Comparison of ENCODE assay signal across 8 mouse cellular contexts in genomic region chr4:136052060-136052459, GRCm38 (mm10). TPM values are rescaled to one million over a fixed set of nuclear protein-coding genes. Genes with fewer than 3 reads are reported as not detected.
DNase-seq lines count a peak whose midpoint lies in the region; ATAC-seq and TF ChIP-seq lines count a peak whose summit lies in the region.

No protein-coding gene starts in this region.

- WGBS in heart, postnatal 0 days = 0% methylated on average over 3 of the region's 3 CpGs
- WGBS in hindbrain, embryonic 12.5 days = 7% methylated on average over 3 of the region's 3 CpGs
- 5% methylated on average over 3 of the region's 3 CpGs for WGBS in midbrain, embryonic 13.5 days

- no peak for DNase-seq in heart, postnatal 0 days (ENCODE audit: low spot score)
- no peak for DNase-seq in heart, postnatal 4 days
- DNase-seq in MN1 (ENCODE audit: low spot score) = peak; percentile 36
- DNase-seq in right cerebral cortex, adult 2 months (ENCODE audit: low spot score in 2 of 2) = no peak
- DNase-seq in gastrocnemius, adult 18-20 months (ENCODE audit: low spot score) = no peak
- no peak for DNase-seq in frontal cortex, postnatal 36 days (ENCODE audit: low spot score in 2 of 2)

- no peak for TF ChIP-seq CTCF in heart, postnatal 0 days (IDR thresholded peaks at IDR 0.05; ENCODE audit: low read depth)

- peak overlapping the region; percentile 98 for H3K4me3 ChIP-seq in heart, postnatal 0 days (ENCODE audit: low read depth, low read length)
- H3K4me3 ChIP-seq in hindbrain, embryonic 12.5 days = peak overlapping the region; percentile 91
- H3K4me3 ChIP-seq in midbrain, embryonic 13.5 days (replicated peaks) = peak overlapping the region; percentile 99

- no peaks in the 10 kb centered on the region for H3K27me3 ChIP-seq in heart, postnatal 0 days (ENCODE audit: control insufficient read depth, insufficient read depth, low read length)
- H3K27me3 ChIP-seq in hindbrain, embryonic 12.5 days = no peaks in the 10 kb centered on the region
- no peaks in the 10 kb centered on the region for H3K27me3 ChIP-seq in midbrain, embryonic 13.5 days

- H3K9ac ChIP-seq in heart, postnatal 0 days (replicated peaks; ENCODE audit: low read depth, low read length) = peak overlapping the region; percentile 98
- peak overlapping the region; percentile 98 for H3K9ac ChIP-seq in hindbrain, embryonic 12.5 days
- peak overlapping the region; percentile 99 for H3K9ac ChIP-seq in midbrain, embryonic 13.5 days (replicated peaks)

- peak overlapping the region; percentile 66 for H3K4me2 ChIP-seq in heart, postnatal 0 days (ENCODE audit: low read depth, low read length)
- peak overlapping the region; percentile 99 for H3K4me2 ChIP-seq in hindbrain, embryonic 12.5 days (replicated peaks)
- peak overlapping the region; percentile 99 for H3K4me2 ChIP-seq in midbrain, embryonic 13.5 days (replicated peaks)

- TF ChIP-seq EP300 in heart, postnatal 0 days (IDR thresholded peaks at IDR 0.05; ENCODE audit: low read depth) = no peak

- peak overlapping the region; percentile 94; the same call in 1 of the 2 replicates for H3K27ac ChIP-seq in heart, postnatal 0 days (ENCODE audit: low read depth)
- no peak overlapping the region for H3K27ac ChIP-seq in hindbrain, embryonic 12.5 days
- no peak overlapping the region for H3K27ac ChIP-seq in midbrain, embryonic 13.5 days

- H3K9me3 ChIP-seq in heart, postnatal 0 days (replicated peaks; ENCODE audit: control insufficient read depth, low read length) = no peaks in the 10 kb centered on the region
- H3K9me3 ChIP-seq in hindbrain, embryonic 12.5 days (replicated peaks) = no peaks in the 10 kb centered on the region
- no peaks in the 10 kb centered on the region for H3K9me3 ChIP-seq in midbrain, embryonic 13.5 days

- peaks cover 32% of the 10 kb centered on the region for H3K36me3 ChIP-seq in heart, postnatal 0 days (replicated peaks; ENCODE audit: control insufficient read depth, insufficient read depth, low read length)
- peaks cover 39% of the 10 kb centered on the region for H3K36me3 ChIP-seq in hindbrain, embryonic 12.5 days
- H3K36me3 ChIP-seq in midbrain, embryonic 13.5 days = peaks cover 40% of the 10 kb centered on the region

- no peak for ATAC-seq in heart, postnatal 0 days (ENCODE audit: insufficient read depth, low read depth)
- no peak for ATAC-seq in hindbrain, embryonic 12.5 days (ENCODE audit: low FRiP score)
- no peak for ATAC-seq in midbrain, embryonic 13.5 days

- 0 out of 2 replicates have a peak, but pooled peaks cover 11% of the 10 kb centered on the region for H3K4me1 ChIP-seq in heart, postnatal 0 days (ENCODE audit: control insufficient read depth, insufficient read depth)
- peaks cover 13% of the 10 kb centered on the region for H3K4me1 ChIP-seq in hindbrain, embryonic 12.5 days
- peaks cover 23% of the 10 kb centered on the region for H3K4me1 ChIP-seq in midbrain, embryonic 13.5 days (replicated peaks)

RNA-seq across cellular contexts. Expression of gene Rpl11, which starts 1.2 kb away (rescaled TPM):
- total RNA-seq in heart, postnatal 0 days (2014; rRNA removed; ENCODE audit: low replicate concordance) = 881 and 949 TPM in 2 replicates
- 229 and 242 TPM in 2 replicates for polyA plus RNA-seq in heart, postnatal 0 days (2015; fragmentation: Nextera tagmentation; extraction: Ambion mirVana)
- total RNA-seq in heart, postnatal 4 days (2021) = 100 to 1,000 TPM; 395 to 405 TPM
- polyA plus RNA-seq in hindbrain, embryonic 12.5 days (2016; fragmentation: Nextera tagmentation; extraction: Ambion mirVana) = 277 and 292 TPM in 2 replicates
- 333 and 348 TPM in 2 replicates for polyA plus RNA-seq in midbrain, embryonic 13.5 days (2015; fragmentation: Nextera tagmentation; extraction: Ambion mirVana)
- total RNA-seq in gastrocnemius, adult 18-20 months (2021) = 100 to 1,000 TPM; 249 to 252 TPM

RNA-seq across cellular contexts. Expression of gene Eloa, which starts 30.5 kb away (rescaled TPM):
- 24.8 and 28.2 TPM in 2 replicates for total RNA-seq in heart, postnatal 0 days (2014; rRNA removed; ENCODE audit: low replicate concordance)
- 20.5 and 21.0 TPM in 2 replicates for polyA plus RNA-seq in heart, postnatal 0 days (2015; fragmentation: Nextera tagmentation; extraction: Ambion mirVana)
- 10 to 100 TPM; 38.4 to 38.5 TPM for total RNA-seq in heart, postnatal 4 days (2021)
- polyA plus RNA-seq in hindbrain, embryonic 12.5 days (2016; fragmentation: Nextera tagmentation; extraction: Ambion mirVana) = 36.5 and 41.5 TPM in 2 replicates
- 27.8 and 30.1 TPM in 2 replicates for polyA plus RNA-seq in midbrain, embryonic 13.5 days (2015; fragmentation: Nextera tagmentation; extraction: Ambion mirVana)
- total RNA-seq in gastrocnemius, adult 18-20 months (2021) = 10 to 100 TPM; 62.0 to 62.3 TPM
